Mouse (Mus musculus): ENCODE data around the gene Spryd3. TPM values are rescaled to one million over a fixed set of nuclear protein-coding genes. Genes with fewer than 3 reads are reported as not detected.
A peak's percentile ranks its signal among the peaks of the same experiment; 100 is the strongest.

Spryd3 gene
- polyA plus RNA-seq, 1 experiment from 2014 or later, result 10.0 TPM

GRCm38 (mm10) chr15:102144274-102144711, 8.3 kb upstream of the Spryd3 start, which contains the start of gene Igfbp6:
Gene Igfbp6 (plus strand): TSS chr15:102144362.
- Histone ChIP-seq H3K4me2 (ENCODE audit: low read depth, low read length) (peak within 1 kb of the TSS; percentile 16), H3K9me3 (ENCODE audit: low read length) (no peaks in the 10 kb centered on the region), H3K27me3 (ENCODE audit: insufficient read depth, low read length) (peaks cover 29% of the 10 kb centered on the region; the same call in 1 of the 2 replicates), H3K4me1 (ENCODE audit: insufficient read depth) (peaks cover 8% of the 10 kb centered on the region; the same call in 1 of the 2 replicates), H3K36me3 (replicated peaks; ENCODE audit: insufficient read depth, low read length) (no peaks in the 10 kb centered on the region), H3K4me3 (ENCODE audit: low read depth, low read length) (no peak within 1 kb of the TSS), H3K9ac (replicated peaks) (0 out of 2 replicates have a peak within 1 kb of the TSS, but pooled peaks have one; percentile 32), H3K27ac (ENCODE audit: low read depth) (no peak within 1 kb of the TSS)
- TF ChIP-seq CTCF (IDR thresholded peaks at IDR 0.05; ENCODE audit: low read depth), result no peak
- TF ChIP-seq EP300 (IDR thresholded peaks at IDR 0.05; ENCODE audit: low read depth), result no peak
- WGBS (ENCODE audit: insufficient replicate concordance), result 16% methylated on average over 22 of the region's 22 CpGs
- DNase-seq (no peak), ATAC-seq (no peak)

GRCm38 (mm10) chr15:102142914-102143912, 7.2 kb upstream of the Spryd3 start:
- no peaks in the 10 kb centered on the region for H3K36me3 ChIP-seq (replicated peaks; ENCODE audit: insufficient read depth, low read length)
- no peak overlapping the region for H3K4me2 ChIP-seq (ENCODE audit: low read depth, low read length)
- DNase-seq (no peak), ATAC-seq (no peak)
- no peak overlapping the region for H3K27ac ChIP-seq (ENCODE audit: low read depth)
- peaks cover 4% of the 10 kb centered on the region; the same call in 1 of the 2 replicates for H3K4me1 ChIP-seq (ENCODE audit: insufficient read depth)
- no peaks in the 10 kb centered on the region for H3K9me3 ChIP-seq (ENCODE audit: low read length)
- H3K9ac ChIP-seq (replicated peaks), result no peak overlapping the region
- WGBS (ENCODE audit: insufficient replicate concordance), result 56% methylated on average over 23 of the region's 23 CpGs
- H3K27me3 ChIP-seq (ENCODE audit: insufficient read depth, low read length), result peaks cover 29% of the 10 kb centered on the region; the same call in 1 of the 2 replicates
- H3K4me3 ChIP-seq (ENCODE audit: low read depth, low read length), result no peak overlapping the region
- TF ChIP-seq EP300 (IDR thresholded peaks at IDR 0.05; ENCODE audit: low read depth), result no peak
- TF ChIP-seq CTCF (IDR thresholded peaks at IDR 0.05; ENCODE audit: low read depth), result no peak

GRCm38 (mm10) chr15:102141120-102141519, 5.1 kb upstream of the Spryd3 start:
- WGBS (ENCODE audit: insufficient replicate concordance), result 84% methylated on average over 5 of the region's 5 CpGs
- no peak overlapping the region for H3K9ac ChIP-seq (replicated peaks)
- no peaks in the 10 kb centered on the region for H3K36me3 ChIP-seq (replicated peaks; ENCODE audit: insufficient read depth, low read length)
- peaks cover 29% of the 10 kb centered on the region; the same call in 1 of the 2 replicates for H3K27me3 ChIP-seq (ENCODE audit: insufficient read depth, low read length)
- peaks cover 5% of the 10 kb centered on the region for H3K4me1 ChIP-seq (ENCODE audit: insufficient read depth)
- no peak overlapping the region for H3K4me2 ChIP-seq (ENCODE audit: low read depth, low read length)
- H3K4me3 ChIP-seq (ENCODE audit: low read depth, low read length), result no peak overlapping the region
- no peak for TF ChIP-seq CTCF (IDR thresholded peaks at IDR 0.05; ENCODE audit: low read depth)
- TF ChIP-seq EP300 (IDR thresholded peaks at IDR 0.05; ENCODE audit: low read depth), result no peak
- DNase-seq (no peak), ATAC-seq (no peak)
- no peak overlapping the region for H3K27ac ChIP-seq (ENCODE audit: low read depth)
- H3K9me3 ChIP-seq (ENCODE audit: low read length), result no peaks in the 10 kb centered on the region

GRCm38 (mm10) chr15:102135522-102136128, 409 bp downstream of the Spryd3 start:
- ATAC-seq (peak; percentile 53), DNase-seq (no peak)
- TF ChIP-seq CTCF (IDR thresholded peaks at IDR 0.05; ENCODE audit: low read depth), result no peak
- no peak for TF ChIP-seq EP300 (IDR thresholded peaks at IDR 0.05; ENCODE audit: low read depth)
- Histone ChIP-seq H3K9ac (replicated peaks) (peak overlapping the region; percentile 87), H3K9me3 (ENCODE audit: low read length) (no peaks in the 10 kb centered on the region), H3K4me2 (ENCODE audit: low read depth, low read length) (peak overlapping the region; percentile 98), H3K4me1 (ENCODE audit: insufficient read depth) (peaks cover 14% of the 10 kb centered on the region), H3K36me3 (replicated peaks; ENCODE audit: insufficient read depth, low read length) (peaks cover 18% of the 10 kb centered on the region), H3K27ac (ENCODE audit: low read depth) (peak overlapping the region; percentile 75), H3K4me3 (ENCODE audit: low read depth, low read length) (peak overlapping the region; percentile 92), H3K27me3 (ENCODE audit: insufficient read depth, low read length) (no peaks in the 10 kb centered on the region)
- 4% methylated on average over 34 of the region's 35 CpGs for WGBS (ENCODE audit: insufficient replicate concordance)

GRCm38 (mm10) chr15:102134709-102135108, 1.3 kb downstream of the Spryd3 start:
- 83% methylated on average over 2 of the region's 2 CpGs for WGBS (ENCODE audit: insufficient replicate concordance)
- peak overlapping the region; percentile 98; the same call in 1 of the 2 replicates for H3K4me2 ChIP-seq (ENCODE audit: low read depth, low read length)

GRCm38 (mm10) chr15:102133314-102133713, 2.7 kb downstream of the Spryd3 start:
- no peak overlapping the region for H3K4me3 ChIP-seq (ENCODE audit: low read depth, low read length)
- H3K9ac ChIP-seq (replicated peaks), result no peak overlapping the region
- WGBS (ENCODE audit: insufficient replicate concordance), result 89% methylated on average over 9 of the region's 9 CpGs
- H3K27ac ChIP-seq (ENCODE audit: low read depth), result no peak overlapping the region
- peaks cover 36% of the 10 kb centered on the region for H3K36me3 ChIP-seq (replicated peaks; ENCODE audit: insufficient read depth, low read length)
- DNase-seq (no peak), ATAC-seq (no peak)
- no peaks in the 10 kb centered on the region for H3K9me3 ChIP-seq (ENCODE audit: low read length)
- no peaks in the 10 kb centered on the region for H3K27me3 ChIP-seq (ENCODE audit: insufficient read depth, low read length)
- H3K4me2 ChIP-seq (ENCODE audit: low read depth, low read length), result no peak overlapping the region
- H3K4me1 ChIP-seq (ENCODE audit: insufficient read depth), result peaks cover 14% of the 10 kb centered on the region
- TF ChIP-seq CTCF (IDR thresholded peaks at IDR 0.05; ENCODE audit: low read depth) (no peak), EP300 (IDR thresholded peaks at IDR 0.05; ENCODE audit: low read depth) (no peak)

More at GRCm38 (mm10) chr15:102134709-102135108, 1.3 kb downstream of the Spryd3 start:
- ATAC-seq, result no peak
- no peaks in the 10 kb centered on the region for H3K27me3 ChIP-seq (ENCODE audit: insufficient read depth, low read length)
- H3K36me3 ChIP-seq (replicated peaks; ENCODE audit: insufficient read depth, low read length), result peaks cover 27% of the 10 kb centered on the region
- H3K4me1 ChIP-seq (ENCODE audit: insufficient read depth), result peaks cover 14% of the 10 kb centered on the region
- no peaks in the 10 kb centered on the region for H3K9me3 ChIP-seq (ENCODE audit: low read length)
- TF ChIP-seq CTCF (IDR thresholded peaks at IDR 0.05; ENCODE audit: low read depth) (no peak), EP300 (IDR thresholded peaks at IDR 0.05; ENCODE audit: low read depth) (no peak)
- H3K27ac ChIP-seq (ENCODE audit: low read depth), result peak overlapping the region; percentile 75; the same call in 1 of the 2 replicates
- no peak for DNase-seq
- H3K4me3 ChIP-seq (ENCODE audit: low read depth, low read length), result peak overlapping the region; percentile 92; the same call in 1 of the 2 replicates
- H3K9ac ChIP-seq (replicated peaks), result no peak overlapping the region

Measured in liver, postnatal 0 days (tissue).